Mouse (Mus musculus): ENCODE results near the gene Arhgdia. TPM values are rescaled to one million over a fixed set of nuclear protein-coding genes. Genes with fewer than 3 reads are reported as not detected.

Gene Arhgdia
- polyA plus RNA-seq, 1 experiment from 2014 or later, result 597 TPM

DNA sequence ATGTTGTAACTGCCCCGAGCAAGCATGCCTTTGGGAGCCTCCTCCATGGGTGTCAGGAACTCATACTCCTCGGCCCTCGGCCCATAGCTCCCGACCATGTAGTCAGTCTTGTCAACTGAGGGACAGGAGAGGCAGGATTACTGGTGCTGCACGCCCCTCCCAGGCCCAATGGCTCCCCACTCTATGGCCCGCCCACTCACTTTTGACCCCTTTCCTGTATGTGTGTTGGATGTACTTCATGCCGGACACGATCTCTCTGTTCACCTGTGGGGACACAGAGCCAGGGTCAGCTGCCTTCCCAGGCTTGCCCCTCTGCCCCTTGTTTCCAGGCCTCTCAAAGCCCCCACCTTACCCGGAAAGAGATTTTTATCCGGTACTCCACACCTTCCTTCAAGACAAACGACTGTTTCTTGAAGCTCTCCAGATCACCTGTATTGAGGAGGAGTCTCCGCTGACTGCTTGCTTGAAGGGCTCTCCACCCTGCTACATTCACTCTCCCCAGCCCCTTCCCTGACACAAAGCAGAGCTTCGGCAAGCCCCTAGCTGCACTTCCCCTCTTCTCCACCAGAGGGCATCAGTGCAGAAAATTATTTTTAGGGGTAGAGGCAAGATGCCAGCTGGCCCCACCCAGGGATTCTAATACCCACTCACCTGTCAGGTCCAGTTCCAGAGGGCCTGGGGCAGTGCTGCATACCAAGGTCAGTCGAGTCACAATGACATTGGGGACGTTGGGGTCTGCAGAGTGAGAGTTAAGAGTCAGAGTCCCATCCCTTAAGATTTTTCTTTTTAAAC lies 1.9 kb downstream of the Arhgdia start:
- WGBS, result 64% methylated on average over 15 of the region's 15 CpGs

GRCm38 (mm10) chr11:120578694-120579243 lies 2.7 kb downstream of the Arhgdia start:
- no peak for ATAC-seq (ENCODE audit: insufficient number of reproducible peaks, low FRiP score, low TSS enrichment, low read depth)
- H3K9me3 ChIP-seq (ENCODE audit: control insufficient read depth, low read length), result no peaks in the 10 kb centered on the region; the same call in 1 of the 2 replicates
- H3K27ac ChIP-seq (replicated peaks; ENCODE audit: low read depth, low read length), result no peak overlapping the region
- H3K36me3 ChIP-seq (ENCODE audit: control insufficient read depth, insufficient read depth, low read length), result peaks cover 27% of the 10 kb centered on the region
- H3K4me1 ChIP-seq (ENCODE audit: control insufficient read depth, insufficient read depth, low read length), result peaks cover 12% of the 10 kb centered on the region
- 71% methylated on average over 11 of the region's 11 CpGs for WGBS
- H3K4me3 ChIP-seq (ENCODE audit: low read depth, low read length), result 0 out of 2 replicates have a peak overlapping the region, but pooled peaks have one; percentile 85
- 0 out of 2 replicates have a peak overlapping the region, but pooled peaks have one; percentile 96 for H3K4me2 ChIP-seq (ENCODE audit: low read depth, severe bottlenecking)
- DNase-seq (ENCODE audit: low spot score), result no peak
- no peaks in the 10 kb centered on the region for H3K27me3 ChIP-seq (ENCODE audit: control insufficient read depth, insufficient read depth, low read length)
- H3K9ac ChIP-seq (ENCODE audit: low read length), result no peak overlapping the region

More for the DNA sequence above, 1.9 kb downstream of the Arhgdia start:
- Histone ChIP-seq H3K4me3 (ENCODE audit: low read depth, low read length) (peak overlapping the region; percentile 85), H3K9me3 (ENCODE audit: control insufficient read depth, low read length) (peaks cover 2% of the 10 kb centered on the region; the same call in 1 of the 2 replicates), H3K4me1 (ENCODE audit: control insufficient read depth, insufficient read depth, low read length) (peaks cover 12% of the 10 kb centered on the region), H3K9ac (ENCODE audit: low read length) (peak overlapping the region; percentile 96; the same call in 1 of the 2 replicates), H3K27ac (replicated peaks; ENCODE audit: low read depth, low read length) (no peak overlapping the region), H3K36me3 (ENCODE audit: control insufficient read depth, insufficient read depth, low read length) (peaks cover 30% of the 10 kb centered on the region), H3K27me3 (ENCODE audit: control insufficient read depth, insufficient read depth, low read length) (no peaks in the 10 kb centered on the region), H3K4me2 (ENCODE audit: low read depth, severe bottlenecking) (peak overlapping the region; percentile 96)
- DNase-seq (ENCODE audit: low spot score) (peak; percentile 94), ATAC-seq (ENCODE audit: insufficient number of reproducible peaks, low FRiP score, low TSS enrichment, low read depth) (no peak; the same call in 1 of the 2 replicates)

DNA sequence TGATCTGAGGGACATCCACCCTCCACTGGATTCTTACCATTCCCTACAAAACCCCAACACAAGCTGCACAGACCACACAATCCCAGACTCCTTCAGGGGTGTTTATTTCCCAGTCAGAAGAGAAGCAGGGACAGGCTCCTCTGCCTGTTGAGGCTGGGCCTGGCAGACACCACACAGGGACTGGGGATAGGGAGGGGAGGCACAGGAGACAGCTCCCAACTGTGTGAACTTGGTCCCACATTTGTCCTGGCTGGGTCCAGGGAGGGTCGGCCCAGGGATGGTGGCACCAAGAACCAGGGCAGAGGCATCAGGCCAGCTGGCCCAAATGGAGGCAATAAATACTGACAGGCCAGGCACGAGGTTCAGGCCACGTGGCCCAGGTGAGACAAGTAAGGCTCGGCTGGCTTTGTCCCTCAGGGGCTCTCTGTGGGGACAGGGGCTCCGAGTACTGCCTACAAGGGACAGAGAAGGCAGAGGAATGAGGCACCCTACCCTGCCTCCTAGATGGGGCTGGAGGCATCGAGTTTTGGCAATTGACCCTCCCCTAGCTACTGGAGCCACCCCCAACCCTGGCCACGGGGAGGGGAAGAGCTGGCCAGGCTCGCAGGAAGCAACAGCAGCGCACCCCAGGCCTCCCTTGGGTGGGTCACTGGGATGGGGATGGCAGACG lies 3.3 kb downstream of the Arhgdia start:
- ATAC-seq (ENCODE audit: insufficient number of reproducible peaks, low FRiP score, low TSS enrichment, low read depth), result no peak
- no peak for DNase-seq (ENCODE audit: low spot score)
- WGBS, result 81% methylated on average over 10 of the region's 10 CpGs
- no peaks in the 10 kb centered on the region for H3K9me3 ChIP-seq (ENCODE audit: control insufficient read depth, low read length)
- H3K4me3 ChIP-seq (ENCODE audit: low read depth, low read length), result no peak overlapping the region
- no peak overlapping the region for H3K27ac ChIP-seq (replicated peaks; ENCODE audit: low read depth, low read length)
- H3K36me3 ChIP-seq (ENCODE audit: control insufficient read depth, insufficient read depth, low read length), result peaks cover 26% of the 10 kb centered on the region
- no peak overlapping the region for H3K4me2 ChIP-seq (ENCODE audit: low read depth, severe bottlenecking)
- H3K27me3 ChIP-seq (ENCODE audit: control insufficient read depth, insufficient read depth, low read length), result no peaks in the 10 kb centered on the region
- H3K4me1 ChIP-seq (ENCODE audit: control insufficient read depth, insufficient read depth, low read length), result peaks cover 12% of the 10 kb centered on the region
- H3K9ac ChIP-seq (ENCODE audit: low read length), result no peak overlapping the region

DNA sequence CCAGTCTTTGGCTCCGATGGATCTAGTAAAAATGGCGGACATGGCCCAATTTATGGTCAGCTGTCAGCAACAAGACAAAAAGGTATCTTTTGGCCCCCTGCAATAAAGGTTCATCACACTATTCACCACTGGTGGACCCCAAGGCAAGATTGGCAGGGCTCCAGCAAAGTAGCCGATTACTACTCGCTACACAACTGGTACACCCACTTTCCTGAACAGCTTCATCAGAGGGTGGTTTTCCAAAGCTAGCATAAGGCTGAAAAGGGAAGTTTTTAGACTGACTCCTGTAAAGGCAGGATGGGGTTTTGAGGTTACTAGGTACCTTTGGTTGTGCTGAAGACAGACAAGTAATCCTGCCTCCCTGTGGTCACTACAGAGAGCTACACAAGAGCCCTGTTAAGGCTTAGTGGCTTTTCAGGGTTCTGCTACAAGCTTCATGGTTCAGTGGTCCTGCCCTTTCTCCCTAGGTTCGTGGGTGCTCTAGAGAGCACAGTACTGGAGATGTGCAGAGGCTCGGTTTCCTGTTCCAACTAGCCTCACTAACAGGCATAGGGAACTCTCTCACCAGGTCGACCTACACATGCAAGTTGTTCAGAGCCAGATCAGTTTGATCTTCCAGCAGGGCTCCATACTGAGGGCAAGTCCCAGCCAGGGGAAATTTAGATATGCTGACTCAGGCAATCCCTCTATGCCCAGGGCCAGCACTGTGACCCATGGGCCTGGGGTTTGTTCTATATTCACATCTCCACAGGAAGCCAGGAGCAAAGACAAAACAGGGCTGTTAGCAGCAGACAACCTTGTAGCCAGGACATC lies 4.0 kb downstream of the Arhgdia start:
- Histone ChIP-seq H3K27me3 (ENCODE audit: control insufficient read depth, insufficient read depth, low read length) (no peaks in the 10 kb centered on the region), H3K9me3 (ENCODE audit: control insufficient read depth, low read length) (no peaks in the 10 kb centered on the region), H3K4me1 (ENCODE audit: control insufficient read depth, insufficient read depth, low read length) (peaks cover 12% of the 10 kb centered on the region), H3K4me3 (ENCODE audit: low read depth, low read length) (no peak overlapping the region), H3K27ac (replicated peaks; ENCODE audit: low read depth, low read length) (no peak overlapping the region), H3K4me2 (ENCODE audit: low read depth, severe bottlenecking) (no peak overlapping the region), H3K36me3 (ENCODE audit: control insufficient read depth, insufficient read depth, low read length) (peaks cover 26% of the 10 kb centered on the region), H3K9ac (ENCODE audit: low read length) (no peak overlapping the region)
- WGBS, result 84% methylated on average over 7 of the region's 7 CpGs
- ATAC-seq (ENCODE audit: insufficient number of reproducible peaks, low FRiP score, low TSS enrichment, low read depth) (no peak), DNase-seq (ENCODE audit: low spot score) (no peak)

DNA sequence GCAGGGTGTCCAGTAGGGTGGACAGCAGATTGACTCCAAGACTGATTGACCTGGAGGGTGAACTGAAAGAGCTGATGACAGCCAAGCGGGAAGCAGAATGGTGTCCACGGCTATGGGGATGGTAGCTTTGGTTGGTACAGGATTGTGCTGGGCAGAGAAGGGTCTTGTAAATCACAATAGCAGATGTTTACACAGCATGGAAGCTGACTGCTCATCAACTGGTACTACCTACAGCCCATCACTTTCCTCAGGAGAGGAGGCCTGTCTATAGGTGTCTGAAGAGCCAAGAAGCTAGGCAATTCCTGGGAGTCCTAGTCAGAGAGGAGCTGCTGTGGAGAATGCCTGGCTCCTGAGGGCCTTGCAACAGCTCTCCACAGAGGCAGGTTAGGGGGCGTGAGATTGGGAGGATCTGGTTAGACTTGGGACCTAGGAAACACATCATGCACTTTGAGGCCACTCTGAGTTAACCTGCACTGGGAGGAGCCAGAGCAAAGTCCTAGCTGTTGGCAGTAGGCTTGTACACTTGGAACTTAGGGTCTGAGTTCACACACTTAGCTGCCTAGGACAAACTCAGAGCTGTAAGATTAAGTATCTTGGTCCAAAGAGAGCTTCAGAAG lies 5.0 kb downstream of the Arhgdia start:
- ATAC-seq (ENCODE audit: insufficient number of reproducible peaks, low FRiP score, low TSS enrichment, low read depth) (no peak), DNase-seq (ENCODE audit: low spot score) (no peak)
- H3K4me1 ChIP-seq (ENCODE audit: control insufficient read depth, insufficient read depth, low read length), result peaks cover 12% of the 10 kb centered on the region
- H3K9ac ChIP-seq (ENCODE audit: low read length), result no peak overlapping the region
- no peaks in the 10 kb centered on the region for H3K9me3 ChIP-seq (ENCODE audit: control insufficient read depth, low read length)
- no peak overlapping the region for H3K4me3 ChIP-seq (ENCODE audit: low read depth, low read length)
- no peaks in the 10 kb centered on the region for H3K27me3 ChIP-seq (ENCODE audit: control insufficient read depth, insufficient read depth, low read length)
- WGBS, result 87% methylated on average over 3 of the region's 3 CpGs
- no peak overlapping the region for H3K4me2 ChIP-seq (ENCODE audit: low read depth, severe bottlenecking)
- H3K27ac ChIP-seq (replicated peaks; ENCODE audit: low read depth, low read length), result no peak overlapping the region
- H3K36me3 ChIP-seq (ENCODE audit: control insufficient read depth, insufficient read depth, low read length), result peaks cover 26% of the 10 kb centered on the region

GRCm38 (mm10) chr11:120575940-120576339 lies 5.5 kb downstream of the Arhgdia start:
- no peaks in the 10 kb centered on the region for H3K9me3 ChIP-seq (ENCODE audit: control insufficient read depth, low read length)
- H3K27me3 ChIP-seq (ENCODE audit: control insufficient read depth, insufficient read depth, low read length), result no peaks in the 10 kb centered on the region
- no peak overlapping the region for H3K27ac ChIP-seq (replicated peaks; ENCODE audit: low read depth, low read length)
- no peak overlapping the region for H3K9ac ChIP-seq (ENCODE audit: low read length)
- no peak overlapping the region for H3K4me3 ChIP-seq (ENCODE audit: low read depth, low read length)
- H3K4me2 ChIP-seq (ENCODE audit: low read depth, severe bottlenecking), result no peak overlapping the region
- peaks cover 16% of the 10 kb centered on the region for H3K4me1 ChIP-seq (ENCODE audit: control insufficient read depth, insufficient read depth, low read length)
- peaks cover 31% of the 10 kb centered on the region for H3K36me3 ChIP-seq (ENCODE audit: control insufficient read depth, insufficient read depth, low read length)
- ATAC-seq (ENCODE audit: insufficient number of reproducible peaks, low FRiP score, low TSS enrichment, low read depth) (no peak), DNase-seq (ENCODE audit: low spot score) (no peak)

- no peak overlapping the region for H3K4me2 ChIP-seq (ENCODE audit: low read depth, severe bottlenecking)
- H3K27me3 ChIP-seq (ENCODE audit: control insufficient read depth, insufficient read depth, low read length), result no peaks in the 10 kb centered on the region
- ATAC-seq (ENCODE audit: insufficient number of reproducible peaks, low FRiP score, low TSS enrichment, low read depth) (no peak), DNase-seq (ENCODE audit: low spot score) (no peak)
- no peak overlapping the region for H3K27ac ChIP-seq (replicated peaks; ENCODE audit: low read depth, low read length)
- no peak overlapping the region for H3K4me3 ChIP-seq (ENCODE audit: low read depth, low read length)
- no peak overlapping the region for H3K9ac ChIP-seq (ENCODE audit: low read length)
- H3K36me3 ChIP-seq (ENCODE audit: control insufficient read depth, insufficient read depth, low read length), result peaks cover 39% of the 10 kb centered on the region
- no peaks in the 10 kb centered on the region for H3K9me3 ChIP-seq (ENCODE audit: control insufficient read depth, low read length)
- 90% methylated on average over 2 of the region's 2 CpGs for WGBS
- peaks cover 13% of the 10 kb centered on the region for H3K4me1 ChIP-seq (ENCODE audit: control insufficient read depth, insufficient read depth, low read length)
Measured at GRCm38 (mm10) chr11:120575046-120575445, 6.4 kb downstream of the Arhgdia start.
